Mouse (Mus musculus): ENCODE measurements around the gene Fam209. TPM values are rescaled to one million over a fixed set of nuclear protein-coding genes. Genes with fewer than 3 reads are reported as not detected.

Fam209 gene
- total RNA-seq, 2 experiments from 2014 or later = 0.52 TPM; not detected in 1

- DNase-seq = no peak
- intact Hi-C loops (cut with DNase I) = no loop called here
Measured at GRCm38 (mm10) chr2:172522528-172522927, 50.2 kb downstream of the Fam209 start.

Other genes with a start within 250 kb of the Fam209 start
- not detected for gene Mc3r, start 224.0 kb upstream of the Fam209 start, total RNA-seq (2021)
- gene Fam210b, start 127.0 kb upstream of the Fam209 start, total RNA-seq (2021) = 1 to 10 TPM; 3.9 to 4.6 TPM
- gene Aurka, start 102.0 kb upstream of the Fam209 start, total RNA-seq (2021) = 1 to 10 TPM; 4.1 to 6.6 TPM
- 10 to 100 TPM; 16.6 to 19.3 TPM for gene Cstf1, start 101.8 kb upstream of the Fam209 start, total RNA-seq (2021)
- under 1 TPM; 0.25 to 0.33 TPM for gene Cass4, start 78.7 kb upstream of the Fam209 start, total RNA-seq (2021)
- 10 to 100 TPM; 27.0 to 27.6 TPM for gene Rtf2, start 32.0 kb upstream of the Fam209 start, total RNA-seq (2021)
- not detected for gene Gcnt7, start 13.9 kb upstream of the Fam209 start, total RNA-seq (2021)
- not detected for gene Tfap2c, start 77.1 kb downstream of the Fam209 start, total RNA-seq (2021)